Mouse (Mus musculus) intestine, postnatal 0 days (tissue): ENCODE measurements around the gene Eya3. TPM values are rescaled to one million over a fixed set of nuclear protein-coding genes. Genes with fewer than 3 reads are reported as not detected.
"Not testable (repeated sequence)": the region's sequence is repeated elsewhere in the genome, so short reads cannot be mapped to it uniquely, and the experiment has no call there.

ENCODE experiments used
- ATAC-seq: fragments of 200-750 bp; cut with Nextera tagmentation; 2 replicates; pipeline ENCODE4 v1.8.0; 2017; ENCODE audit warnings: mild to moderate bottlenecking, moderate TSS enrichment, moderate library complexity
- H3K27ac ChIP-seq: fragments of 300-500 bp; sonication (generic); 2 replicates; pipeline ENCODE4 v1.5.1; 2014; ENCODE audit warnings: mild to moderate bottlenecking, low read depth, low read length, moderate library complexity
- H3K27me3 ChIP-seq: fragments of 300-500 bp; sonication (generic); replicated peaks from 2 replicates; pipeline ENCODE4 v1.6.1; 2014; ENCODE audit warnings: low read length, mixed read lengths; ENCODE audit not compliant: control insufficient read depth, insufficient read depth
- H3K36me3 ChIP-seq: fragments of 300-500 bp; sonication (generic); 2 replicates; pipeline ENCODE4 v1.6.1; 2014; ENCODE audit warnings: mild to moderate bottlenecking, moderate library complexity; ENCODE audit not compliant: control insufficient read depth, insufficient read depth
- H3K4me1 ChIP-seq: fragments of 300-500 bp; sonication (generic); replicated peaks from 2 replicates; pipeline ENCODE4 v1.6.1; 2014; ENCODE audit warnings: antibody characterized with exemption, low read length, mixed read lengths; ENCODE audit not compliant: control insufficient read depth, insufficient read depth
- H3K4me2 ChIP-seq: fragments of 300-500 bp; sonication (generic); replicated peaks from 2 replicates; pipeline ENCODE4 v1.6.1; 2014; ENCODE audit warnings: low read depth, mild to moderate bottlenecking, moderate library complexity
- H3K4me3 ChIP-seq: fragments of 300-500 bp; sonication (generic); 2 replicates; pipeline ENCODE4 v1.5.1; 2014; ENCODE audit warnings: low read depth, low read length
- H3K9ac ChIP-seq: fragments of 300-500 bp; sonication (generic); 2 replicates; pipeline ENCODE4 v1.6.1; 2014; ENCODE audit warnings: mild to moderate bottlenecking, low read depth, low read length
- H3K9me3 ChIP-seq: fragments of 300-500 bp; sonication (generic); 2 replicates; pipeline ENCODE4 v1.6.1; 2016; ENCODE audit warnings: mixed run types; ENCODE audit not compliant: control insufficient read depth
- CTCF ChIP-seq: sonication (generic); IDR thresholded peaks from 2 replicates; pipeline ENCODE4 v1.5.1; 2016; ENCODE audit warnings: low read depth, mild to moderate bottlenecking, control low read depth, antibody characterized with exemption, moderate library complexity
- WGBS: fragments of 180-500 bp; shearing (Covaris S2); extraction: QIAGEN DNeasy Blood & Tissue Kit; methylation state at CpG from one replicate; pipeline ENCODE4 v1.1.7; 2014; 5-methylcytosine and 5-hydroxymethylcytosine counted together
- polyA plus RNA-seq: library from polyadenylated mRNA; unstranded; fragments of >200 nt; fragmentation: Nextera tagmentation; extraction: Ambion mirVana; gene quantifications from 2 replicates; pipeline ENCODE4 v1.2.1, GENCODE M21; 2015

The Eya3 gene
- polyA plus RNA-seq, 1 experiment from 2014 or later = 10.1 TPM

DNA sequence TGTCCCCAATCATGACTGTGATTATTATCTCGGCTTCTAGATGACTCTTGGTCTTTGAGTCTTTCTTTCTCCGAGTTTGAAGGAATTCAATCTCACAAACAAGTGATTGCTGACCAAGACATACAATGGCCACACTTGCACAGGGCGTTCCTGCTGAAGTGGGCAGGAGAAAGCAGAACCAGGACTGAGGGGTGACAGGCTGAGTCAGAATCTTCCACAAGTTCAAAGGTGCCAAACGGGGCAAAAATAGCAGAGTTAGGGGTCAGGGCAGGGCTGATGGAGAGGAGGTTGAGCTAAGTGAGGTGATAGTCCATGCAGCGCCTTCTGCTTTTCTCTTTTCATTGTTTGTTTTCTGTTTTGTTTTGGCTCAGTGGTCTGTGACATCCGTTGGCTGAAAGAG lies 38.3 kb upstream of the Eya3 start:
- no peak for TF ChIP-seq CTCF

DNA sequence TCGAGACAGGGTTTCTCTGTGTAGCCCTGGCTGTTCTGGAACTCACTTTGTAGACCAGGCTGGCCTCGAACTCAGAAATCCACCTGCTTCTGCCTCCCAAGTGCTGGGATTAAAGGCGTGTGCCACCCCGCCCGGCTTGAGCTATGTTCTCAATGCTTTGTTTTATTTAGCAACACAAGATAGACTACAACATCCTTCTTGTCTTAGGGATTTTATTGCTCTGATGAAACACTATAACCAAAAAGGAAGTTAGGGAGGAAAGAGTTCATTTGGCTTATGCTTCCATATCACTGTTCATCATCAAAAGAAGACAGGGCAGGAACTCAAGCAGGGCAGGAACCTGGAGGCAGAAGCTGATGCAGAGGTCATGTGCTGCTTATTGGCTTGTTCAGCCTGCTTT lies 37.5 kb upstream of the Eya3 start:
- not testable (repeated sequence) for H3K27me3 ChIP-seq, H3K9ac ChIP-seq, H3K27ac ChIP-seq, H3K4me2 ChIP-seq, H3K9me3 ChIP-seq, ATAC-seq, H3K36me3 ChIP-seq, H3K4me1 ChIP-seq, H3K4me3 ChIP-seq
- 89% methylated on average over 4 of the region's 5 CpGs for WGBS

More for the DNA sequence above, 38.3 kb upstream of the Eya3 start:
- no peak overlapping the region for H3K4me2 ChIP-seq
- no peak overlapping the region for H3K27ac ChIP-seq
- no peaks in the 10 kb centered on the region for H3K4me1 ChIP-seq
- no peak for ATAC-seq
- no peaks in the 10 kb centered on the region for H3K27me3 ChIP-seq
- no peaks in the 10 kb centered on the region for H3K9me3 ChIP-seq
- H3K4me3 ChIP-seq = no peak overlapping the region
- no peak overlapping the region for H3K9ac ChIP-seq
- WGBS = 86% methylated on average over 6 of the region's 6 CpGs
- H3K36me3 ChIP-seq = no peaks in the 10 kb centered on the region

DNA sequence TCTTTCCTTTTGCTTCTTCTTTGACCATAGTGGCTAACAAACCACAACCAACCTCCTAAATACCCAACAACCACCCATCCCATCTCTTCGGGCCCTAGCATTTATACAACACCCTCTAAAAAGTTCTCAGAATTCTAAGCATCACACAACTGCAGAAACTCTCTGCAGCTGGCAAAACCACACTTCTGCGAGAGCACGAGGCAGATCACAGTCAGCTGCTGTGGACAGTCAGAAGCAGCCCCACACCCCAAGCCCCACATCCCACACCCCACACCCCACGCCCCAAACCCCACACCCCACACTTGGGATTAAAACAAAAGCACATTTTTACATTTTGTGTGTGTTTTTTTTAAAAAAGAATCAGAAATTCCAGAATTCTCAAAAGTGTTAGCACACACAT lies 35.3 kb upstream of the Eya3 start:
- no peak overlapping the region for H3K4me3 ChIP-seq
- no peaks in the 10 kb centered on the region for H3K4me1 ChIP-seq
- no peaks in the 10 kb centered on the region for H3K36me3 ChIP-seq
- no peak overlapping the region for H3K9ac ChIP-seq
- no peak overlapping the region for H3K27ac ChIP-seq
- H3K27me3 ChIP-seq = no peaks in the 10 kb centered on the region
- TF ChIP-seq CTCF = no peak
- no peaks in the 10 kb centered on the region for H3K9me3 ChIP-seq
- WGBS = 73% methylated on average over 4 of the region's 4 CpGs
- ATAC-seq = no peak
- H3K4me2 ChIP-seq = no peak overlapping the region

DNA sequence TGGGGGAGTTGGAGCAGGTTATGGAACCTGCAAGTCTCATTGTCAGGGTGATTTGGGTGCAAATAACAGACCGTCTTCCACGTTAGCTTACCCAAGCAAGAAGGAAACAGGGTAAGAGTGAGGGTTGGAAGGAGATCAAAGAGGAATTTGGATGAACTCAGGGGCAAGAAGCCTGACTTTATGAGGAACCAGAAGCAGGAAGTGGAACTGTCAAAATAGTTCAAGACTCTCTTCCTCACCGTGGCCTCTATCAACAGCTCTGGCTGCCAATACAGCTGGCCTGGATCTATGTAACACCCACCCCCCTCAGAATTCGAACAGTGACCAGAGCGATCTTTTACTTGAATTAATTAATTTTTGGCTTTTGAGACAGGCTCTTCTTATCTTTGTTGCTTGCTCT lies 33.0 kb upstream of the Eya3 start:
- H3K36me3 ChIP-seq = no peaks in the 10 kb centered on the region
- no peaks in the 10 kb centered on the region for H3K27me3 ChIP-seq
- H3K9me3 ChIP-seq = no peaks in the 10 kb centered on the region
- no peak overlapping the region for H3K4me2 ChIP-seq
- H3K4me1 ChIP-seq = no peaks in the 10 kb centered on the region; the same call in 1 of the 2 replicates
- no peak for ATAC-seq
- H3K9ac ChIP-seq = no peak overlapping the region
- 58% methylated on average over 5 of the region's 5 CpGs for WGBS
- H3K4me3 ChIP-seq = no peak overlapping the region
- no peak overlapping the region for H3K27ac ChIP-seq
- no peak for TF ChIP-seq CTCF

DNA sequence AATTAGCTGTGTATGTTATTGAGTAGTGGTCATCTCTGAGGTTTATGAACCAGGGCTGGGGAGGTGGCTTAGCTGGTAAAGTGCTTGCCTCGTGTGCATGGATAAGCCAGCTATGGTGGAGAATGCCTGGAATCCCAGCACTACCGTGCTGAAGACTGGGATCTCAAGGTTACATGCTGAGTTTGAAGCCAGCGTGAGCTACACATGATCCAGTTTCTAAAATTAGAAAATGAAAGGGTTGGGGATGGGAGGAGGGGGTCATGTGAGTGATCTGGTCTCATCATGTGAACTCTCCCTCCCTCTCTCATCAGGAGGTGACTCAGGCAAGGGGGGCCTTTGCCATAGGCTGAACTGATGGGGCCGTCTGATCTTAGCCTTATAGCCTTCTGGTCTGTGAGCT lies 30.6 kb upstream of the Eya3 start:
- 31% methylated on average over 4 of the region's 4 CpGs for WGBS
- no peaks in the 10 kb centered on the region for H3K9me3 ChIP-seq
- no peaks in the 10 kb centered on the region; the same call in 1 of the 2 replicates for H3K4me1 ChIP-seq
- H3K4me2 ChIP-seq = no peak overlapping the region
- no peak for ATAC-seq
- H3K9ac ChIP-seq = no peak overlapping the region
- no peaks in the 10 kb centered on the region for H3K27me3 ChIP-seq
- H3K4me3 ChIP-seq = no peak overlapping the region
- H3K27ac ChIP-seq = no peak overlapping the region
- H3K36me3 ChIP-seq = no peaks in the 10 kb centered on the region
- no peak for TF ChIP-seq CTCF

DNA sequence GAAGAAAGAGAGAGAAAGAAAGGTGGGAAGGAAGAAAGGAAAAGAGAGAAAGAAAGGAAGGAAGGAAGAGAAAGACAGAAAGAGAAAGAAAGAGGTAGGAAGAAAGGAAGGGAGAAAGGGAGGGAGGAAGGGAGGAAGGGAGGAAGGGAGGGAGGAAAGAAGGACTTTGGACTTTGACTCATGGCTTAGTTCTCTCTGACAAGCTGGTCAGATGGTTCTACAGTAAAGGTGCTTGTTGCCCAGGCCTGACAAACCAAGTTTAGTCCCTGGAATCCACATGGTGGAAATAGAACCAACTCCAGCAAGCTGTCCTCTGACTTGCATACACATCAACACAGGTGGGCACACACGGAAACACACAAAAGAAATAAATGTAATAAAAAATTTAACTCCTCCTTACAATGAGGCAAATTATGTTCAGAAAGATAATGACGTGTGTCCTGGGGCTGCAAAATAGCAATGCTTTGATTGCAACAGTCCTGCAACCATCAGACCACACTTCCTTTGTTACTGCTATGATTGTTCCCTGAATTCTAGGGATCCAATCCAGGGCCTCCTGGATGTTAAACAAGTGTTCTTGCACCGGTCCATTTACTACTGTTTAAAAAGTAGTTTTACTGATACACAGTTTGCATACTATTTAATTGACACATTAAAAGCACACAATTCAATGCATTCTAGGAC lies 28.3 kb upstream of the Eya3 start:
- peak; percentile 45; the same call in 1 of the 2 replicates for ATAC-seq
- H3K27ac ChIP-seq = no peak overlapping the region
- no peak overlapping the region for H3K4me2 ChIP-seq
- H3K4me1 ChIP-seq = no peaks in the 10 kb centered on the region; the same call in 1 of the 2 replicates
- no peaks in the 10 kb centered on the region for H3K36me3 ChIP-seq
- H3K27me3 ChIP-seq = no peaks in the 10 kb centered on the region
- no peak overlapping the region for H3K9ac ChIP-seq
- H3K4me3 ChIP-seq = no peak overlapping the region
- H3K9me3 ChIP-seq = no peaks in the 10 kb centered on the region
- WGBS = 47% methylated on average over 3 of the region's 3 CpGs
- no peak for TF ChIP-seq CTCF

DNA sequence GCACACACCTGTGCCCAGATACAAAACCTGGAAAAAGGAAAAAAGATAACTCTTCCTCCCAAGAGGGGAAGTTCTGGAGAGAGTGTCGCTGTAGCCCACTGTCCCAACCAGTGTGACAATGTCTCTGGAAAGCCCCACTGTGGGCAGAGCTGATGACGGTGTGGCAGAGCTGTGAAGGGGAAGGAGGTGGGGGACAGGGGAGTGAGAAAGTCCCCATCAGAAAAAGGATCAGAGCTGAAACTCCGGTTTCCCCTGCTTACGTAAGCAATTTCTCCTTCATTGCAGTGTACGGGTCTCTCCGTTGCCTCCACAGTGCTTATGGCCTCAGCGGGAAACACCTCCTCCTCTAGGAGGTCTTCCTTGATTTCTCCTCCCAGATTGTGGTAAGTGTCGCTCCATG lies 27.5 kb upstream of the Eya3 start:
- Histone ChIP-seq H3K4me2 (no peak overlapping the region), H3K27me3 (no peaks in the 10 kb centered on the region), H3K4me1 (no peaks in the 10 kb centered on the region; the same call in 1 of the 2 replicates), H3K4me3 (no peak overlapping the region), H3K36me3 (no peaks in the 10 kb centered on the region), H3K9ac (no peak overlapping the region), H3K9me3 (no peaks in the 10 kb centered on the region), H3K27ac (no peak overlapping the region)
- TF ChIP-seq CTCF = no peak
- ATAC-seq = no peak
- WGBS = 84% methylated on average over 8 of the region's 8 CpGs
